Mouse (Mus musculus): ENCODE data around the gene Tbc1d16.

GRCm38 (mm10) chr11:119210321-119211100 lies 17.8 kb downstream of the Tbc1d16 start:
- TF ChIP-seq CTCF (IDR thresholded peaks at IDR 0.05; ENCODE audit: extremely low read depth, insufficient read length, insufficient replicate concordance, low read depth, low read length) (no peak), POLR2A (IDR thresholded peaks at IDR 0.05; ENCODE audit: low read depth, low read length) (no peak)

Data from small intestine, adult 2 months (tissue).